Mouse (Mus musculus) forebrain, postnatal 0 days (tissue): ENCODE measurements around the gene Klk1b11. TPM values are rescaled to one million over a fixed set of nuclear protein-coding genes. Genes with fewer than 3 reads are reported as not detected.
"Not testable (repeated sequence)": the region's sequence is repeated elsewhere in the genome, so short reads cannot be mapped to it uniquely, and the experiment has no call there.

ENCODE experiments used
- ATAC-seq: fragments of 200-750 bp; cut with Nextera tagmentation; 2 replicates; pipeline ENCODE4 v1.8.0; 2017; ENCODE audit warnings: mild to moderate bottlenecking, moderate library complexity
- DNase-seq: peaks from one replicate; pipeline ENCODE4 v3.0.0-alpha.2; 2015
- H3K27ac ChIP-seq: fragments of 300-500 bp; sonication (generic); 2 replicates; pipeline ENCODE4 v1.5.1; 2014; ENCODE audit warnings: low read depth, mild to moderate bottlenecking, antibody characterized with exemption, low read length, moderate library complexity, mixed read lengths
- H3K27me3 ChIP-seq: fragments of 300-500 bp; sonication (generic); 2 replicates; pipeline ENCODE4 v1.6.1; 2014; ENCODE audit warnings: mild to moderate bottlenecking, low read length, mixed read lengths; ENCODE audit not compliant: insufficient read depth
- H3K36me3 ChIP-seq: fragments of 300-500 bp; sonication (generic); 2 replicates; pipeline ENCODE4 v1.6.1; 2014; ENCODE audit warnings: mild to moderate bottlenecking, moderate library complexity; ENCODE audit not compliant: insufficient read depth
- H3K4me1 ChIP-seq: fragments of 300-500 bp; sonication (generic); 2 replicates; pipeline ENCODE4 v1.6.1; 2014; ENCODE audit warnings: antibody characterized with exemption; ENCODE audit not compliant: insufficient read depth
- H3K4me2 ChIP-seq: fragments of 300-500 bp; sonication (generic); 2 replicates; pipeline ENCODE4 v1.6.1; 2014; ENCODE audit warnings: low read depth, mild to moderate bottlenecking, moderate library complexity
- H3K4me3 ChIP-seq: fragments of 300-500 bp; sonication (generic); 2 replicates; pipeline ENCODE4 v1.5.1; 2014; ENCODE audit warnings: low read depth, low read length, mixed read lengths
- H3K9ac ChIP-seq: fragments of 300-500 bp; sonication (generic); 2 replicates; pipeline ENCODE4 v1.6.1; 2014; ENCODE audit warnings: mild to moderate bottlenecking
- H3K9me3 ChIP-seq: fragments of 300-500 bp; sonication (generic); 2 replicates; pipeline ENCODE4 v1.6.1; 2016; ENCODE audit warnings: low read length
- CTCF ChIP-seq: sonication (generic); IDR thresholded peaks from 2 replicates; pipeline ENCODE4 v1.5.1; 2016; ENCODE audit warnings: antibody characterized with exemption, control low read depth, low read depth
- WGBS: fragments of 180-500 bp; shearing (Covaris S2); extraction: QIAGEN DNeasy Blood & Tissue Kit; methylation state at CpG from one replicate; pipeline ENCODE4 v1.1.7; 2014; 5-methylcytosine and 5-hydroxymethylcytosine counted together
- polyA plus RNA-seq: library from polyadenylated mRNA; unstranded; fragments of >200 nt; fragmentation: Nextera tagmentation; extraction: Ambion mirVana; gene quantifications from 2 replicates; pipeline ENCODE4 v1.2.1, GENCODE M21; 2015
- total RNA-seq: library from RNA; depleted of rRNA; stranded (reverse); fragments of >200 nt; gene quantifications from 2 replicates; pipeline ENCODE4 v1.2.3, GENCODE M21; 2014; rRNA removed

Klk1b11 gene
- total RNA-seq (not detected in 2 replicates), polyA plus RNA-seq (not detected in 2 replicates)

- not testable (repeated sequence) for ATAC-seq, H3K27me3 ChIP-seq, H3K4me3 ChIP-seq, H3K36me3 ChIP-seq, DNase-seq, H3K9ac ChIP-seq, H3K4me1 ChIP-seq, H3K27ac ChIP-seq, H3K4me2 ChIP-seq, H3K9me3 ChIP-seq
- 93% methylated on average over 4 of the region's 4 CpGs for WGBS
Observed at GRCm38 (mm10) chr7:43995577-43995976, at the start of gene Klk1b11. TSS of gene Klk1b11 (plus strand) at chr7:43995877.

DNA sequence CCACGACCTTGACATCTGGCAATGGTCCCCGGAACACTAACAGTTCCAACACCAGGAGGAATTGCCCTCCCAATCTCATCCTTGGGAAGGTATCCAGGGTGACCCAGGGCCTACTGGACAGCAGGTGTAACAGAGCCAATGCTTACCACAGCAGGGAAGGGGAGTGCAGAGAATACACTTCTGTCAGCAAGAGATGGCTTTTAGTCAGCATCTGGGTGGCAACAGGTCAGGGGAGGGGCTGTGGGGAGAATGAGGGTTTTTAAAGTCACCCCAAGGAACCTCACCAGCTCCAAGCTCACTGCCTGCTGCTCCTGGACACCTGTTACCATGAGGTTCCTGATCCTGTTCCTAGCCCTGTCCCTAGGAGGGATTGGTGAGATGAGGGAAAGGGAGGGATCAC, 45.3 kb upstream of the Klk1b11 start, which contains the start of gene Klk1b8:
TSS of gene Klk1b8 (plus strand) at position 301 of the 400 bp plus-strand sequence.
- Histone ChIP-seq H3K27me3 (no peaks in the 10 kb centered on the region), H3K36me3 (no peaks in the 10 kb centered on the region), H3K4me3 (no peak within 1 kb of the TSS), H3K4me1 (no peaks in the 10 kb centered on the region), H3K4me2 (no peak within 1 kb of the TSS), H3K9me3 (no peaks in the 10 kb centered on the region), H3K27ac (no peak within 1 kb of the TSS), H3K9ac (no peak within 1 kb of the TSS)
- no peak for ATAC-seq
- no peak for DNase-seq
- WGBS, result 74% methylated on average over 2 of the region's 2 CpGs
- no peak for TF ChIP-seq CTCF

DNA sequence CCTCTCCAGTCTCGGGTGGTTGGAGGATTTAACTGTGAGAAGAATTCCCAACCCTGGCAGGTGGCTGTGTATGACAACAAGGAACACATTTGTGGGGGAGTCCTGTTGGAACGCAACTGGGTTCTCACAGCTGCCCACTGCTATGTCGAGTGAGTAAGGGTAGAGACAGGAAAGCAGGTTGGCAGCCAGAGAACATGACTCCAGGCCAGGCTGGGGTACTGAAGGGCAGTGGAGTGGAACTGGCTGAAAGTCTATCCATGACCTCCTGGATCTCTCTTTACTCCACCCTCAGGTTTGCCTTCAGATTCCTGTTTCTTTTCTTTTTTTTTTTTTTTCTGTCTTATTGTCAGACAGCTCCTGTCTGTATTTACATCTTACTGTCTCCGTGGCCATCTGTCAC, 43.0 kb upstream of the Klk1b11 start:
- Histone ChIP-seq H3K4me2 (no peak overlapping the region), H3K27me3 (no peaks in the 10 kb centered on the region), H3K9ac (no peak overlapping the region), H3K9me3 (no peaks in the 10 kb centered on the region), H3K4me3 (no peak overlapping the region), H3K4me1 (no peaks in the 10 kb centered on the region), H3K27ac (no peak overlapping the region), H3K36me3 (no peaks in the 10 kb centered on the region)
- 56% methylated on average over 4 of the region's 4 CpGs for WGBS
- TF ChIP-seq CTCF, result no peak
- no peak for ATAC-seq
- DNase-seq, result no peak

GRCm38 (mm10) chr7:43966451-43966850, 29.2 kb upstream of the Klk1b11 start, which contains the start of gene Klk1b1:
TSS of gene Klk1b1 (plus strand) at chr7:43966751.
- no peak within 1 kb of the TSS for H3K4me3 ChIP-seq
- no peaks in the 10 kb centered on the region for H3K4me1 ChIP-seq
- DNase-seq, result no peak
- H3K9me3 ChIP-seq, result no peaks in the 10 kb centered on the region
- H3K4me2 ChIP-seq, result no peak within 1 kb of the TSS
- H3K27ac ChIP-seq, result no peak within 1 kb of the TSS
- H3K9ac ChIP-seq, result no peak within 1 kb of the TSS
- H3K27me3 ChIP-seq, result no peaks in the 10 kb centered on the region
- no peaks in the 10 kb centered on the region for H3K36me3 ChIP-seq
- no peak for TF ChIP-seq CTCF
- WGBS, result 62% methylated on average over 3 of the region's 3 CpGs
- ATAC-seq, result no peak

DNA sequence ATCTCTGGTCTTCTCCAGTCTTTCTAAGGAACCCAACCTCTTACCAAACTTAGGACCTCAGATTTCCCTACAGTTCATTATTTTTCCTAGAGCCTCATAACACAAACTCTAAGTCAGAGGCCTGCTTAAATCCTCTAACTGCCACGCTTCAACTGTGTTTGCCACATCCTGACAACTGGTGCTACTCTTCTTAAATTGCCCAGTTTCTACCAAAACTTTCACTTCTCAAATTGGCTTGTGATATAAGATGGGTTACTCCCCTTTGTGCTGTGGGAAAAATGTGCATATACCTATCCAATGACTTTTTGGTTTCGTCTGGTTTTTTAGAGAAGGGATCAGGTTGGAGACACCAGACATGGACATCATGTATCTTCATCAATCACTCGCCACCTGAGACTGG, 28.6 kb upstream of the Klk1b11 start:
- H3K27me3 ChIP-seq, result no peaks in the 10 kb centered on the region
- H3K4me3 ChIP-seq, result no peak overlapping the region
- TF ChIP-seq CTCF, result no peak
- H3K27ac ChIP-seq, result no peak overlapping the region
- no peaks in the 10 kb centered on the region for H3K36me3 ChIP-seq
- no peak overlapping the region for H3K4me2 ChIP-seq
- DNase-seq, result no peak
- H3K9ac ChIP-seq, result no peak overlapping the region
- ATAC-seq, result no peak
- no peaks in the 10 kb centered on the region for H3K9me3 ChIP-seq
- H3K4me1 ChIP-seq, result no peaks in the 10 kb centered on the region
- 82% methylated on average over 3 of the region's 3 CpGs for WGBS

- TF ChIP-seq CTCF, result no peak
- WGBS, result 77% methylated on average over 2 of the region's 2 CpGs
- no peak for DNase-seq
- H3K9ac ChIP-seq, result no peak overlapping the region
- H3K36me3 ChIP-seq, result no peaks in the 10 kb centered on the region
- no peaks in the 10 kb centered on the region for H3K9me3 ChIP-seq
- no peak overlapping the region for H3K4me3 ChIP-seq
- H3K4me1 ChIP-seq, result no peaks in the 10 kb centered on the region
- H3K27me3 ChIP-seq, result no peaks in the 10 kb centered on the region
- ATAC-seq, result no peak
- H3K4me2 ChIP-seq, result no peak overlapping the region
- H3K27ac ChIP-seq, result no peak overlapping the region
Observed at GRCm38 (mm10) chr7:43967612-43968011, 28.1 kb upstream of the Klk1b11 start.

- H3K9ac ChIP-seq, H3K4me3 ChIP-seq, ATAC-seq, H3K4me1 ChIP-seq, H3K36me3 ChIP-seq, H3K4me2 ChIP-seq, H3K27me3 ChIP-seq, H3K9me3 ChIP-seq, DNase-seq, H3K27ac ChIP-seq: not testable (repeated sequence)
- WGBS, result 83% methylated on average over 1 of the region's 1 CpGs
Observed at GRCm38 (mm10) chr7:43975761-43976160, 19.9 kb upstream of the Klk1b11 start, which contains the start of gene Klk1b9. TSS of gene Klk1b9 (plus strand) at chr7:43976061.

DNA sequence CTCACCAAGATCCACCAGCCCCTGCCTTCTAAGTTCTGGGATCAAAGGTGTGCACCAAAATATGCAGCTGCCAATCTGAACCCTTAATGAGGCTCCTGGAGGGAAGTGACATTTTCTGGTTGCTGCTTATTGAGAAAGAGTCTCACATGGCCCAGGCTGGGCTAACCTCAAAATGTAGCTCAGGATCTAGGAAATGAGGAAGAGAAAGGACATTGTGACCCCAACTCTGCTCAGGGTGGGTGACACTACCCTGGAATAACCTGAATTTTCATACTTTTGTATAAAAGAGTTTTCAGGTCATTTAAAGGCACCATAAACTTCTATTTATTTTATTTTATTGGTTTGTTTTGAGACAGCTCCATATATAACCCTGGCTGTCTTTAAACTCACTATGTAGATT, 10.0 kb upstream of the Klk1b11 start:
- DNase-seq (no peak), ATAC-seq (no peak)
- no peaks in the 10 kb centered on the region for H3K36me3 ChIP-seq
- no peak for TF ChIP-seq CTCF
- H3K27ac ChIP-seq, result no peak overlapping the region
- H3K9me3 ChIP-seq, result no peaks in the 10 kb centered on the region
- no peaks in the 10 kb centered on the region for H3K4me1 ChIP-seq
- H3K9ac ChIP-seq, result no peak overlapping the region
- no peaks in the 10 kb centered on the region for H3K27me3 ChIP-seq
- no peak overlapping the region for H3K4me2 ChIP-seq
- no peak overlapping the region for H3K4me3 ChIP-seq

GRCm38 (mm10) chr7:43994821-43995220, 856 bp upstream of the Klk1b11 start:
- H3K4me2 ChIP-seq, H3K4me1 ChIP-seq, ATAC-seq, H3K27ac ChIP-seq, H3K9ac ChIP-seq, H3K9me3 ChIP-seq, H3K36me3 ChIP-seq, H3K4me3 ChIP-seq, DNase-seq, H3K27me3 ChIP-seq: not testable (repeated sequence)
- WGBS, result 71% methylated on average over 1 of the region's 1 CpGs
